Mouse (Mus musculus): ENCODE measurements around the gene Riox2.

- no peak for TF ChIP-seq POLR2A (IDR thresholded peaks at IDR 0.05; ENCODE audit: extremely low read depth, insufficient read depth, low read length)
- peak; percentile 20; the same call in 1 of the 2 replicates for TF ChIP-seq CTCF (IDR thresholded peaks at IDR 0.05; ENCODE audit: extremely low read depth, insufficient read depth, low read length)
Measured at GRCm38 (mm10) chr16:59535673-59536072, 64.1 kb downstream of the Riox2 start.
